Mouse (Mus musculus): ENCODE measurements around the gene Suv39h2. TPM values are rescaled to one million over a fixed set of nuclear protein-coding genes. Genes with fewer than 3 reads are reported as not detected.

The Suv39h2 gene
- polyA plus RNA-seq, 1 experiment from 2014 or later: 49.3 TPM

DNA sequence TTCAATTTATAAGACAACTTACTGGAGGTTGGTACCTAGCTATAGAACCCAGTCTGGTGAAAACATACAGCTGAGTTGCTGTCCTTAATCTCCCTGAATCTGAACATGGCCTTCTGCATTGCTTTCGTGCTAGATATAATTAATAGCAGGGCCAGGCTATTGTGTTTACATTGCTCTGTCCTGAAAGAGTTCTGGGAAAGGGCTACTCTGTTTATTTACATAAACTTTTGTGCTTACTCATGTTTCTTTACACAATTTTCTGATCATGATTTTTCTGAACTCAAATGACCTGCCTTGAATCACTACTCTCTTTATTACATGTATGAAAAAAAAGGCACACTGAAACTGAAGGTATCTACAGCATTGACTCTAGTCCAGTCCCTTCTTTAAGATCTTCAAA lies 59.2 kb downstream of the Suv39h2 start:
- WGBS: 60% methylated on average over 1 of the region's 1 CpGs

DNA sequence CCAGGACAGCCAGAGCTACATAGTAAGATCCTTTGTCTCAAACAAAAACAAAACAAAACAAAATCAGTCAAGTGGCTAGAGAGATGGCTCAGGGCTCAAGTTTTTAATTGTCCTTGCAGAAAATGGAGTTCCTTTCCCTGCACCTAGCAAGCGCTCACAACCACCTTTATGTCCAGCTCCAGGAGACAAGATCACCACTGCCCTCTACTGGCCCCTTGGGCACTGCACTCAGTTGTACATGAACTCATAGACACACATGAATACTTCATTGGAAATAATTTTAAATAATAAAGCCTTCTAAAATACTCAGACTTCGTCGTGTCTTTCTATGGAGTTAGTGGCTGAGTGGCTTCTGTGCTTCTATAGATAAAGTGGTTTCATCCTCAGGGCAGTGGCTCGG lies 60.6 kb downstream of the Suv39h2 start:
- 34% methylated on average over 4 of the region's 4 CpGs for WGBS
- Histone ChIP-seq H3K27ac (ENCODE audit: low read depth, low read length) (no peak overlapping the region), H3K4me1 (replicated peaks; ENCODE audit: control insufficient read depth, insufficient read depth, low read length) (peaks cover 4% of the 10 kb centered on the region; the same call in 1 of the 2 replicates), H3K4me3 (ENCODE audit: low read depth, low read length) (no peak overlapping the region), H3K36me3 (ENCODE audit: control insufficient read depth, insufficient read depth, low read length) (no peaks in the 10 kb centered on the region), H3K9ac (ENCODE audit: low read length) (no peak overlapping the region), H3K4me2 (ENCODE audit: low read depth, low read length, severe bottlenecking) (no peak overlapping the region), H3K9me3 (ENCODE audit: control insufficient read depth, low read length) (no peaks in the 10 kb centered on the region), H3K27me3 (ENCODE audit: control insufficient read depth, insufficient read depth, low read length) (peaks cover 6% of the 10 kb centered on the region; the same call in 1 of the 2 replicates)
- DNase-seq (ENCODE audit: low spot score): peak; percentile 79
- ATAC-seq (replicated peaks; ENCODE audit: low FRiP score): no peak

More for the DNA sequence above, 59.2 kb downstream of the Suv39h2 start:
- no peaks in the 10 kb centered on the region for H3K36me3 ChIP-seq (ENCODE audit: control insufficient read depth, insufficient read depth, low read length)
- no peak overlapping the region for H3K4me2 ChIP-seq (ENCODE audit: low read depth, low read length, severe bottlenecking)
- peaks cover 4% of the 10 kb centered on the region; the same call in 1 of the 2 replicates for H3K4me1 ChIP-seq (replicated peaks; ENCODE audit: control insufficient read depth, insufficient read depth, low read length)
- DNase-seq (ENCODE audit: low spot score) (no peak), ATAC-seq (replicated peaks; ENCODE audit: low FRiP score) (no peak)
- no peaks in the 10 kb centered on the region for H3K9me3 ChIP-seq (ENCODE audit: control insufficient read depth, low read length)
- peaks cover 6% of the 10 kb centered on the region; the same call in 1 of the 2 replicates for H3K27me3 ChIP-seq (ENCODE audit: control insufficient read depth, insufficient read depth, low read length)
- H3K4me3 ChIP-seq (ENCODE audit: low read depth, low read length): no peak overlapping the region
- no peak overlapping the region for H3K27ac ChIP-seq (ENCODE audit: low read depth, low read length)
- no peak overlapping the region for H3K9ac ChIP-seq (ENCODE audit: low read length)

DNA sequence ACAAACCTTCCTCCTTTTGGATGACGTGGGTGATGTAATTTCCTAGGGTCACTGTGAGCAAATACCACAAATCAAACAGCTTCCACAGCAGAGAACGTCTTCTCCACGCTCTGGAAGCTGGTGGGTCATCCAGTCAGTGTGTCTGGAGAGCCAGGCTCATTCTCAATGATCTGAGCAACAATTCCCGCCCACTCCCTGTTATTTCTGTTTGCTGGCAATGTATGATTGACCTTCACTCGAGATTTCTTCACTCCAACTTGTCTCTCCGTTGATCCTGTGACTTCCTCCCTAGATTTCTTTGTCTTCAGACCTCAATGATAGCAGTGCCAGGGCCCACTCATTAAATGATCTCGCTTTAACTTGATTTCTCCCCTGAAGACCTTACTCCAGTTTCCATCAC lies 67.1 kb downstream of the Suv39h2 start:
- H3K4me1 ChIP-seq (replicated peaks; ENCODE audit: control insufficient read depth, insufficient read depth, low read length): no peaks in the 10 kb centered on the region
- DNase-seq (ENCODE audit: low spot score): no peak
- 83% methylated on average over 7 of the region's 7 CpGs for WGBS
- H3K27ac ChIP-seq (ENCODE audit: low read depth, low read length): no peak overlapping the region
- no peak overlapping the region for H3K9ac ChIP-seq (ENCODE audit: low read length)
- no peaks in the 10 kb centered on the region for H3K9me3 ChIP-seq (ENCODE audit: control insufficient read depth, low read length)
- no peaks in the 10 kb centered on the region for H3K27me3 ChIP-seq (ENCODE audit: control insufficient read depth, insufficient read depth, low read length)
- no peak for ATAC-seq (replicated peaks; ENCODE audit: low FRiP score)
- H3K36me3 ChIP-seq (ENCODE audit: control insufficient read depth, insufficient read depth, low read length): no peaks in the 10 kb centered on the region
- no peak overlapping the region for H3K4me3 ChIP-seq (ENCODE audit: low read depth, low read length)
- H3K4me2 ChIP-seq (ENCODE audit: low read depth, low read length, severe bottlenecking): no peak overlapping the region

DNA sequence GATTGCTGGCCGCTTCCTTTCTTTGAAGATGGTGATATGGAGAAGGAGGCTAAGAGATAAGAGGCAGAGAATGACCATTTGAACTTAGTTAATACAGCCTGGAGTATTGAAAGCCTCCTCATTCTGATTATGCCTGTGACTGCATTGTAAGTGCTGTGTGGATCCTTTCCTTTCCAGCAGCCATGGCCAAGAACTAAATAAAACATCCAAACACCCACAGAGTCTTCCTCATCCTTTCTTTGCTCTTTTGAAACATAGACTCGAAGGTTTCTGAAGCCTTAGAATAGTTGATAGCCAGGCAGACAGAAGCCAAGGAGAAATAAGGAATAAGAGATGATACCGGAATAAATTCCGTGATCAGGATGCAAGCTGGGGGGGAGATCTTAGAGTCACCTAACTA lies 68.8 kb downstream of the Suv39h2 start:
- WGBS: 88% methylated on average over 4 of the region's 4 CpGs

More for the DNA sequence above, 68.8 kb downstream of the Suv39h2 start:
- Histone ChIP-seq H3K27me3 (ENCODE audit: control insufficient read depth, insufficient read depth, low read length) (no peaks in the 10 kb centered on the region), H3K4me1 (replicated peaks; ENCODE audit: control insufficient read depth, insufficient read depth, low read length) (no peaks in the 10 kb centered on the region), H3K9me3 (ENCODE audit: control insufficient read depth, low read length) (no peaks in the 10 kb centered on the region), H3K4me2 (ENCODE audit: low read depth, low read length, severe bottlenecking) (no peak overlapping the region), H3K9ac (ENCODE audit: low read length) (no peak overlapping the region), H3K36me3 (ENCODE audit: control insufficient read depth, insufficient read depth, low read length) (no peaks in the 10 kb centered on the region), H3K27ac (ENCODE audit: low read depth, low read length) (no peak overlapping the region), H3K4me3 (ENCODE audit: low read depth, low read length) (no peak overlapping the region)
- ATAC-seq (replicated peaks; ENCODE audit: low FRiP score) (no peak), DNase-seq (ENCODE audit: low spot score) (no peak)

Other genes with a start within 250 kb of the Suv39h2 start
- 65.3 TPM in 2 replicates for gene Nmt2, start 190.8 kb downstream of the Suv39h2 start, polyA plus RNA-seq (2014; fragmentation: Nextera tagmentation; extraction: Ambion mirVana)
- 20.3 and 26.2 TPM in 2 replicates for gene Rpp38, start 142.4 kb downstream of the Suv39h2 start, polyA plus RNA-seq (2014; fragmentation: Nextera tagmentation; extraction: Ambion mirVana)
- gene Acbd7, start 138.9 kb downstream of the Suv39h2 start, polyA plus RNA-seq (2014; fragmentation: Nextera tagmentation; extraction: Ambion mirVana): 0.40 TPM in 1 of 2 replicates, not detected in the other
- gene Olah, start 77.8 kb downstream of the Suv39h2 start, polyA plus RNA-seq (2014; fragmentation: Nextera tagmentation; extraction: Ambion mirVana): not detected in 2 replicates
- gene Meig1, start 52.4 kb downstream of the Suv39h2 start, polyA plus RNA-seq (2014; fragmentation: Nextera tagmentation; extraction: Ambion mirVana): 0.53 TPM in 1 of 2 replicates, not detected in the other
- gene Dclre1c, start 50.9 kb downstream of the Suv39h2 start, polyA plus RNA-seq (2014; fragmentation: Nextera tagmentation; extraction: Ambion mirVana): 7.5 and 7.7 TPM in 2 replicates
- gene Gm45902, start 37.8 kb upstream of the Suv39h2 start, polyA plus RNA-seq (2014; fragmentation: Nextera tagmentation; extraction: Ambion mirVana): 9.3 and 10.1 TPM in 2 replicates
- 122 and 126 TPM in 2 replicates for gene Hspa14, start 37.8 kb upstream of the Suv39h2 start, polyA plus RNA-seq (2014; fragmentation: Nextera tagmentation; extraction: Ambion mirVana)
- gene Cdnf, start 38.0 kb upstream of the Suv39h2 start, polyA plus RNA-seq (2014; fragmentation: Nextera tagmentation; extraction: Ambion mirVana): 0.44 TPM in 1 of 2 replicates, not detected in the other
- gene Fam107b, start 95.5 kb upstream of the Suv39h2 start, polyA plus RNA-seq (2014; fragmentation: Nextera tagmentation; extraction: Ambion mirVana): 53.0 and 56.7 TPM in 2 replicates